Mouse (Mus musculus) kidney, adult 2 months (tissue): ENCODE results near the gene Kif16b. TPM values are rescaled to one million over a fixed set of nuclear protein-coding genes. Genes with fewer than 3 reads are reported as not detected.

Experiments
- DNase-seq: peaks from one replicate; pipeline ENCODE4 v3.0.0; 2021
- H3K27ac ChIP-seq: fragments of 200-500 bp; 2 replicates; pipeline ENCODE4 v1.5.1; 2012; ENCODE audit warnings: low read depth, low read length, control low read depth, inconsistent platforms; ENCODE audit not compliant: insufficient read depth
- H3K27me3 ChIP-seq: fragments of 200-500 bp; replicated peaks from 2 replicates; pipeline ENCODE4 v1.6.1; 2012; ENCODE audit warnings: mild to moderate bottlenecking, moderate library complexity, low read length, inconsistent platforms; ENCODE audit not compliant: control insufficient read depth, insufficient read depth
- H3K36me3 ChIP-seq: fragments of 200-500 bp; 2 replicates; pipeline ENCODE4 v1.6.1; 2012; ENCODE audit warnings: mild to moderate bottlenecking, moderate library complexity, low read length, inconsistent platforms; ENCODE audit not compliant: control insufficient read depth, insufficient read depth
- H3K4me1 ChIP-seq: fragments of 200-500 bp; 2 replicates; pipeline ENCODE4 v1.6.1; 2011; ENCODE audit warnings: low read length; ENCODE audit not compliant: control insufficient read depth, insufficient read depth
- H3K4me3 ChIP-seq: fragments of 200-500 bp; 2 replicates; pipeline ENCODE4 v1.5.1; 2011; ENCODE audit warnings: mild to moderate bottlenecking, low read depth, low read length, control low read depth; ENCODE audit not compliant: insufficient read depth
- CTCF ChIP-seq: fragments of 200-500 bp; conservative IDR thresholded peaks from 2 replicates; pipeline ENCODE4 v1.5.1; 2011; ENCODE audit warnings: low read depth, mild to moderate bottlenecking, control low read depth, low read length, moderate library complexity, mixed read lengths; ENCODE audit not compliant: insufficient read depth, insufficient read length
- POLR2A ChIP-seq: fragments of 200-500 bp; IDR thresholded peaks from one replicate; pipeline ENCODE4 v1.6.1; 2011; ENCODE audit warnings: low read depth, low read length, control low read depth
- whole genome bisulfite sequencing: fragments of 180-500 bp; shearing (Covaris S2); methylation state at CpG from one replicate; pipeline ENCODE4 v1.1.7; 2018; 5-methylcytosine and 5-hydroxymethylcytosine counted together
- polyA plus RNA-seq: library from polyadenylated mRNA; depleted of rRNA; stranded (reverse); fragments of >200 nt; gene quantifications from 2 replicates; pipeline ENCODE4 v1.2.3, GENCODE M21; 2012

The Kif16b gene
- polyA plus RNA-seq, 1 experiment = 25.9 TPM

DNA sequence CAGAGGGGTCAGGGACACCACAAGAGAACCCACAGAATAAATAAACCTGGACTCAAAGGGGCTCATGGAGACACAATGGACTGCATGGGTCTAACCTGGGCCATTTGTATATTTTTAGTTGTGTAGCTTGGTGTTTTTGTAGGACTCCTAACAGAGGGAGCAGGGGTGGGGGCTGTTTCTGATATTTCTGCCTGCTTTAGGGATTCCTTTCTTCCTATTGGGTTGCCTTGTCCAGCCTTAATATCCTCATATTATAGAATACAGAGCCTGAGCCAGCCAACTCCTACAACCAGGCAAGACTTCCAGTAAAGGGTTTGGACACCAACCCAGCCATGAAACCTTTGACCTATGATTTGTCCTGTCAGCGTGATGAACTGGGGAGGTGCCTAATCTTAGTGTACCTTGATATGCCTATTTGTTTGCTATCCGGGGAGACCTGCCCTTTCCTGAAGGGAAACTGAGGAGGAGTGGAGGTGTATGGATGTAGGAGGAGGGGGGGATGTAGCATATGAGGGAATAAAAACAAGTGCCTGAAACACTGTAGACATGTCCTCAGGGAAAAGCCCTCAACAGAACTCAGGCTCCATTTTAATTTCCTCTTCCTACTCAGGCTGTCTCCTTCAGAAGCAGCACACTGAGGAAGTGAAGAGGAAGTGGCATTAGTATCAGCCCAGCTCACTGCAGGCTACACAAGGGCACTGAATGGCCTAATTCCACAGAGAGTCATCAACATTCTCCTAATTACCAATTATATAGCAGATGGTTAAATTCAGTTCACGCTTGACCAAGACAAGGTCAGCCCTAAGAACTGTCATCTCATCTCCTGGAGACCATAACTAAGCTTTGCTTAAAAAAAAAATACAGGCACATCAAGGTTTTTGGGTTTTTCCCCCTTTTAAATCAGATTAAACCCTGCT lies 207.1 kb downstream of the Kif16b start:
- no peaks in the 10 kb centered on the region; the same call in 1 of the 2 replicates for H3K36me3 ChIP-seq
- no peak overlapping the region for H3K27ac ChIP-seq
- no peaks in the 10 kb centered on the region for H3K27me3 ChIP-seq
- TF ChIP-seq CTCF (no peak), POLR2A (no peak)
- H3K4me1 ChIP-seq = no peaks in the 10 kb centered on the region
- peak; percentile 19 for DNase-seq
- H3K4me3 ChIP-seq = no peak overlapping the region
- 49% methylated on average over 3 of the region's 3 CpGs for WGBS

DNA sequence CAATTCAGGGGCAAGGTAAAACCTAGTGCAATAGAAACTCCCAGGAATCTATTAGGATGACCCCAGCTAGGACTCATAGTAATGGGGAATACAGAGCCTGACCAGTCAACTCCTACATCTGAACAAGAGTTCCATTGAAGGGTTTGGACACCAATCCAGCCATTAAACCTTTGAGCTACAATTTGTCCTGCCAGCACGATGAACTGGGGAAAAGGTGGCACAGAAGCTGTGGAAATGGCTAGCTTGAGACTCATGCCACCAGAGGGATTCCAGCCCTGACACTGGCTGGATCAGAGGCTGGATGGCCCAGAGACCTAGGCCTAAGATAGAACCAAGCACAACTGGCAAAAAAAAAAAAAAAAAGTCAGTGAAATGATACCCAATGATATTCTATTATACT lies 207.9 kb downstream of the Kif16b start:
- DNase-seq = no peak
- no peaks in the 10 kb centered on the region for H3K4me1 ChIP-seq
- WGBS = 89% methylated on average over 1 of the region's 1 CpGs
- no peaks in the 10 kb centered on the region; the same call in 1 of the 2 replicates for H3K36me3 ChIP-seq
- no peaks in the 10 kb centered on the region for H3K27me3 ChIP-seq
- no peak for TF ChIP-seq CTCF
- TF ChIP-seq POLR2A = no peak
- H3K4me3 ChIP-seq = no peak overlapping the region
- H3K27ac ChIP-seq = no peak overlapping the region

DNA sequence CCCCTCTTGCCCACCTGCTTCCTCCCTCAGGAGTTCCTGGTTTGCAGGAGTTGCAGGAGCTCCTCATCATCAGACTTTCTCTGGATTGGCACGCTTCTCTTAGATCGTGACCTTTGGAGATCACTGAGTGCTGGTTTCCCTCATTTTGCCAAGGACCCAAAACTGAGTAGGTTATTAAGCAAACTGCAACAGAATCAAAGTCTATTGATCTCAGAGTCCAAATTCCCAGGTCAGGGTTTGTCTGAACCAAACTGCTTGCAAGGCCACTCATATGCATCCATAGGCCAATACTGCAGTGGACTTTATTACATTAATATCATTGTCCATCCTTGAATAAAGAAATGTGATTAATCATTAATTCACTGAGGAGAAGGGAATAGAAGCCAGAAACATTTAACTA lies 211.8 kb downstream of the Kif16b start:
- TF ChIP-seq CTCF = no peak
- DNase-seq = peak; percentile 20
- H3K4me1 ChIP-seq = no peaks in the 10 kb centered on the region
- H3K27me3 ChIP-seq = no peaks in the 10 kb centered on the region
- H3K4me3 ChIP-seq = no peak overlapping the region
- no peak overlapping the region for H3K27ac ChIP-seq
- 62% methylated on average over 2 of the region's 2 CpGs for WGBS
- no peaks in the 10 kb centered on the region; the same call in 1 of the 2 replicates for H3K36me3 ChIP-seq

DNA sequence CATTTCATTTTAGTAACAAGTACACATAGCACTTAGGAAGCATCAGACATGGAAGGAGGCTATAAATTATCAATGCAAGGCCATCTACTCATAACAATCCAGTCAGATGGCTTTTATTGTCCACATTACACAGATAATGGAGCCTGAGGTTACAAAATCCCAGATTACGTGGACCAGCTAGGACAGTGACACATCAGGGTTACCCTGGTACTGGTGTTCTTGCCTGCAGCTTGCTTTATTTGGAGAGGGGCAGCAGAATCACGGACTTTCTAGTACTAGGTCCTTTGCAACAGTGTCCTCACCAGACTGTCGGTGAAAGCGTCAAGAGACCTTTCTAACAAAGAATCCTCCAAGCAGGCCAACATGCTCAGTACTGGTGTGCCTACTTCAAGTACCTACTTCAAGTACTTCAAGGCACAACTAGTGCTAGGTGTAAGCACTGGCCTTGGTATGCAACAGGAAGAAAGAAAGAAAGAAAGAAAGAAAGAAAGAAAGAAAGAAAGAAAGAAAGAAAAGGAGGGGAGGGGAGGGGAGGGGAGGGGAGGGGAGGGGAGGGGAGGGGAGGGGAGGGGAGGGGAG lies 213.3 kb downstream of the Kif16b start:
- Histone ChIP-seq H3K4me1 (no peaks in the 10 kb centered on the region), H3K4me3 (no peak overlapping the region), H3K27ac (no peak overlapping the region), H3K36me3 (no peaks in the 10 kb centered on the region; the same call in 1 of the 2 replicates), H3K27me3 (no peaks in the 10 kb centered on the region)
- TF ChIP-seq CTCF (no peak), POLR2A (no peak)
- DNase-seq = no peak
- WGBS = 95% methylated on average over 4 of the region's 4 CpGs

DNA sequence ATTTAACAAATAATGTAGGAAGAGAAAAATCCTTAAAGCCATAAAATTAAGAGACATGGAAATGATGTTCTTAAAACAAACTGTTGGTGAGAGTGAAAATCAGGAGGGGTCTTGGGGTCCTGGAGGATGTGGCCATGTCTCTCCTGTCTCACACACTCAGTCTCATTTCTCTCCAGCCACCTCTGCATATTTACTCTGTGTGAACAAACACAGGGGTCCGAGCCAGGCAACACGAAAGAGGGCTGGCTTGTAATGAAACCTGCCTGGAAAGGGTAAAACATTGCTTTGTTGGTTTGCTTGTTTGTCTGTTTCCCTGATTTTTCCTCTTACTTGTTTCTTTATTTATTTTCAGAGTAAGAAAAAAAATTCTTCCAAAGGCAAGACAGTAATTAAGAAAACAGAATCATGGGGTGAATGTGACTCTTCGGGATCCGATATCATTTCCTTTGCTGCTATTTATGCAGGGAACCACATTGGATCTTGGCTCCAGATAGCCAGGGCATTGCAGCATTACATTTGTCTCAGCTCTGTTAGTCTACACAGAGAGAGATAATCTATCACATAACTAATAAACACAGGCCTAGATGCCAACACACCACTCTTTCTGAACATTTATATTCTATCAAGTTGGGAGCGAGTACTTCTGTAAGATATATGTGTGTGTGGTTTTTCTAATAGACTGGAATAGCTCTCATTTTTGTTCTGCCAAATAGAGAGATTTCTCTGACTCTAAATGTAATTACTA lies 218.2 kb downstream of the Kif16b start:
- H3K4me3 ChIP-seq = no peak overlapping the region
- TF ChIP-seq CTCF (no peak), POLR2A (no peak)
- no peaks in the 10 kb centered on the region for H3K36me3 ChIP-seq
- WGBS = 84% methylated on average over 5 of the region's 5 CpGs
- H3K27me3 ChIP-seq = no peaks in the 10 kb centered on the region
- DNase-seq = no peak
- H3K4me1 ChIP-seq = no peaks in the 10 kb centered on the region
- H3K27ac ChIP-seq = no peak overlapping the region

DNA sequence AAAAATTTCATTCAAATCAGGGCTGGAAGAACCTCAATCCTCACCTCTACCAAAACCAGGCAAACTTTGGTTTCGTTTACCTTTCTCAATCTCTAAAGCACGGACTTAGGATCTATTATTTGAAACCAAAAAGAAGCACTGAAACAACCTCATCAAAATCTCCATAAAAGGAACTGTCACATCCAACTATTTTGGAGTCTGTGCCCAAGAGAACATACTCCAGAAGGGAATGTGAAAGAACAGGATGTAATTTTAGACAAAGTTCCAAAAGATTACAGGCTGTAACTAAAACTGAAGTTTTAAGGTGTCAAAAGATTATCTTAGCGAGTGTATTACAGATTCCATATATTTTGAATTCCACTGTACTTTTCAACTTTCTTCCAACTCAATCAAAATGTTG lies 232.9 kb downstream of the Kif16b start:
- no peak overlapping the region for H3K27ac ChIP-seq
- no peak for DNase-seq
- TF ChIP-seq CTCF (no peak), POLR2A (no peak)
- H3K36me3 ChIP-seq = peaks cover 3% of the 10 kb centered on the region
- no peaks in the 10 kb centered on the region for H3K27me3 ChIP-seq
- H3K4me3 ChIP-seq = no peak overlapping the region
- H3K4me1 ChIP-seq = no peaks in the 10 kb centered on the region
- WGBS = 92% methylated on average over 3 of the region's 3 CpGs

DNA sequence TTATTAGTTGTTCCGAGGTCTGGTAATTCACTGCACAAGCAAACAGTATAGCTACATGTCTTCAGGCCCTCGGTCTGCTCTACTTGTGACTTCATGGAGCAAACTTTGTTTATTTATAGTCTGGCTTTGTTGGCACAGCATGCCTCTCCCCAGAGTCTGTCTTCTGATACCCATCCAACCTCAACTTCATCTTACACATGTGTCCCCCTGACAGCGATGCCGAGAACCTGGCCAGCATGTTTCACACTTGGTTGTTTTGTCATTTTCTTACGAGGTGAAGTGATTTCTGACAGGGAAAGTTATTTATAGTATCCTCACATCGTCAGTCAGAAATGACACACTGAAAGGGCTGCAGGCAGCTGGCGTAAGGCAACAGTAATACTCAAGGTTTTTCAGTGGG lies 249.7 kb downstream of the Kif16b start:
- Histone ChIP-seq H3K4me3 (no peak overlapping the region), H3K4me1 (no peaks in the 10 kb centered on the region), H3K27me3 (no peaks in the 10 kb centered on the region), H3K36me3 (no peaks in the 10 kb centered on the region; the same call in 1 of the 2 replicates), H3K27ac (no peak overlapping the region)
- DNase-seq = no peak
- no peak for TF ChIP-seq POLR2A
- no peak for TF ChIP-seq CTCF
- 70% methylated on average over 7 of the region's 7 CpGs for WGBS
